Comparison of ENCODE assay signal across 15 mouse cellular contexts in genomic region chr3:58671616-58672250, GRCm38 (mm10). TPM values are rescaled to one million over a fixed set of nuclear protein-coding genes. Genes with fewer than 3 reads are reported as not detected.
DNase-seq lines count a peak whose midpoint lies in the region; ATAC-seq and TF ChIP-seq lines count a peak whose summit lies in the region.
"Had no signal": no experiment of that assay in that cellular context is flagged by ENCODE, and none has a peak within 500 bp of the region (broad histone marks: within the 10 kb centered on the region; RNA-seq: fewer than 3 reads in every experiment).

No protein-coding gene starts in this region.

- peaks cover 8% of the 10 kb centered on the region for H3K4me1 ChIP-seq in heart, embryonic 11.5 days (ENCODE audit: control insufficient read depth, insufficient read depth, low read length)
- peaks cover 2% of the 10 kb centered on the region; the same call in 1 of the 2 replicates for H3K4me1 ChIP-seq in lung, adult 2 months (ENCODE audit: control insufficient read depth, insufficient read depth, low read length)
- peaks cover 3% of the 10 kb centered on the region for H3K4me1 ChIP-seq in bone marrow, adult 2 months (ENCODE audit: control insufficient read depth, insufficient read depth, low read length)

- no peak overlapping the region for H3K4me2 ChIP-seq in heart, embryonic 11.5 days
- H3K4me2 ChIP-seq in myocyte (ENCODE audit: low read depth), result no peak overlapping the region

- 39% methylated on average over 6 of the region's 6 CpGs for WGBS in heart, embryonic 11.5 days (ENCODE audit: insufficient replicate concordance)
- WGBS in lung, adult 2 months, result 19% methylated on average over 6 of the region's 6 CpGs
- 17% methylated on average over 6 of the region's 6 CpGs for WGBS in bone marrow, adult 2 months

- no peak for ATAC-seq in heart, embryonic 11.5 days (replicated peaks; ENCODE audit: insufficient number of reproducible peaks, low FRiP score, low TSS enrichment)
- ATAC-seq: inflammation-experienced regulatory T-cells, adult 6 months had no signal

- no peak overlapping the region for H3ac ChIP-seq in myocyte (ENCODE audit: control insufficient read depth, insufficient read length)

- no peaks in the 10 kb centered on the region for H3K9me3 ChIP-seq in heart, embryonic 11.5 days (replicated peaks; ENCODE audit: control insufficient read depth, low read length)
- H3K9me3 ChIP-seq: megakaryocyte, embryonic 14.5 days had no signal

- peaks cover 17% of the 10 kb centered on the region for H3K79me2 ChIP-seq in myocyte (ENCODE audit: control insufficient read depth, insufficient read depth)

- no peaks in the 10 kb centered on the region for H3K36me3 ChIP-seq in heart, embryonic 11.5 days (ENCODE audit: control insufficient read depth, insufficient read depth, low read length)
- H3K36me3 ChIP-seq in myocyte (ENCODE audit: control insufficient read depth, insufficient read depth), result peaks cover 27% of the 10 kb centered on the region

- H3K9ac ChIP-seq in heart, embryonic 11.5 days (ENCODE audit: low read depth, low read length), result no peak overlapping the region
- H3K9ac ChIP-seq: liver, embryonic 14.5 days had no signal

- TF ChIP-seq POLR2A in lung, adult 2 months (IDR thresholded peaks at IDR 0.05; ENCODE audit: borderline replicate concordance, extremely low read depth, low read depth, low read length), result no peak
- no peak for TF ChIP-seq POLR2A in bone marrow, adult 2 months (IDR thresholded peaks at IDR 0.05; ENCODE audit: borderline replicate concordance, control insufficient read depth, low read depth, low read length)
- TF ChIP-seq POLR2A in myocyte (IDR thresholded peaks at IDR 0.05; ENCODE audit: insufficient read length, low read depth), result no peak

- no peak overlapping the region for H3K27ac ChIP-seq in heart, embryonic 11.5 days (ENCODE audit: low read depth, low read length)
- peak overlapping the region; percentile 33; the same call in 1 of the 2 replicates for H3K27ac ChIP-seq in bone marrow, adult 2 months (ENCODE audit: control insufficient read depth, insufficient read depth, low read depth, low read length, poor library complexity)
- H3K27ac ChIP-seq: liver, embryonic 14.5 days had no signal

- peak; percentile 96 for DNase-seq in heart, adult 11 months
- DNase-seq in lung, postnatal 10 days, result peak; percentile 14
- no peak for DNase-seq in lung, adult 2 months
- DNase-seq in layer of hippocampus, adult 9-11 months, result no peak
- DNase-seq in thymus, postnatal 36 days, result no peak
- DNase-seq: cerebellum, adult 9-11 months; right cerebral cortex, postnatal 4 days; thymus, adult 18-20 months had no signal

- TF ChIP-seq CTCF in lung, adult 2 months (IDR thresholded peaks at IDR 0.05; ENCODE audit: insufficient read depth, low read length), result no peak
- no peak for TF ChIP-seq CTCF in bone marrow, adult 2 months (IDR thresholded peaks at IDR 0.05; ENCODE audit: control insufficient read depth, insufficient read depth, low read length)

- no peak overlapping the region for H3K4me3 ChIP-seq in heart, embryonic 11.5 days (ENCODE audit: low read depth, low read length)
- no peak overlapping the region for H3K4me3 ChIP-seq in lung, adult 2 months (replicated peaks; ENCODE audit: extremely low read depth, low read depth, low read length)
- H3K4me3 ChIP-seq in bone marrow, adult 2 months (replicated peaks; ENCODE audit: control insufficient read depth, low read depth, low read length), result no peak overlapping the region
- H3K4me3 ChIP-seq in myocyte, result no peak overlapping the region

- no peaks in the 10 kb centered on the region for H3K27me3 ChIP-seq in heart, embryonic 11.5 days (ENCODE audit: control insufficient read depth, insufficient read depth, low read length)
- no peaks in the 10 kb centered on the region for H3K27me3 ChIP-seq in myocyte (ENCODE audit: control insufficient read depth, insufficient read depth, insufficient read length)
- H3K27me3 ChIP-seq: megakaryocyte, embryonic 14.5 days had no signal

TF ChIP-seq in myocyte, 11 proteins besides CTCF, POLR2A, EP300 and RAD21:
- TF ChIP-seq TCF12 (IDR thresholded peaks at IDR 0.05; ENCODE audit: insufficient read depth, poor library complexity, severe bottlenecking) (no peak), POLR2AphosphoS2 (IDR thresholded peaks at IDR 0.05; ENCODE audit: insufficient read length, low read depth) (peak; percentile 27)
TF ChIP-seq in myocyte: peak in this region for 1.

RNA-seq across cellular contexts. Expression of gene Siah2, which starts 20.5 kb away (rescaled TPM):
- 5.4 TPM in 2 replicates for polyA plus RNA-seq in heart, embryonic 11.5 days (2014; fragmentation: Nextera tagmentation; extraction: Ambion mirVana)
- polyA plus RNA-seq in lung, adult 2 months (2012; rRNA removed), result 14.4 and 17.3 TPM in 2 replicates
- polyA plus RNA-seq in bone marrow, adult 2 months (2011; ENCODE audit: insufficient read depth, insufficient read length, low replicate concordance, missing spikeins), result 1.6 and 3.9 TPM in 2 replicates
- polyA plus RNA-seq in myocyte (2012; fragmentation: generic; extraction: Trizol), result 31.2 TPM

RNA-seq across cellular contexts. Expression of gene Erich6, which starts 34.7 kb away (rescaled TPM):
- polyA plus RNA-seq in heart, embryonic 11.5 days (2014; fragmentation: Nextera tagmentation; extraction: Ambion mirVana), result 0.09 and 0.13 TPM in 2 replicates
- 0.09 TPM in 1 of 2 replicates, not detected in the other for polyA plus RNA-seq in lung, adult 2 months (2012; rRNA removed)
- not detected in 2 replicates for polyA plus RNA-seq in bone marrow, adult 2 months (2011; ENCODE audit: insufficient read depth, insufficient read length, low replicate concordance, missing spikeins)
- polyA plus RNA-seq in myocyte (2012; fragmentation: generic; extraction: Trizol), result 0.20 TPM
- polyA plus RNA-seq: embryonic facial prominence, embryonic 11.5 days; inflammation-experienced regulatory T-cells, adult 6 months had no signal

Comparison
In these comparisons a context has a peak if more than half of its experiments do, and no peak if none do; other contexts are left out.
1. DNase-seq: peak in heart, adult 11 months (single experiment) and lung, postnatal 10 days (single experiment); none in lung, adult 2 months (single experiment), layer of hippocampus, adult 9-11 months (single experiment) and thymus, postnatal 36 days (0 of 2).